Mouse (Mus musculus): ENCODE data around the gene Rpl7l1.

Gene Rpl7l1

DNA sequence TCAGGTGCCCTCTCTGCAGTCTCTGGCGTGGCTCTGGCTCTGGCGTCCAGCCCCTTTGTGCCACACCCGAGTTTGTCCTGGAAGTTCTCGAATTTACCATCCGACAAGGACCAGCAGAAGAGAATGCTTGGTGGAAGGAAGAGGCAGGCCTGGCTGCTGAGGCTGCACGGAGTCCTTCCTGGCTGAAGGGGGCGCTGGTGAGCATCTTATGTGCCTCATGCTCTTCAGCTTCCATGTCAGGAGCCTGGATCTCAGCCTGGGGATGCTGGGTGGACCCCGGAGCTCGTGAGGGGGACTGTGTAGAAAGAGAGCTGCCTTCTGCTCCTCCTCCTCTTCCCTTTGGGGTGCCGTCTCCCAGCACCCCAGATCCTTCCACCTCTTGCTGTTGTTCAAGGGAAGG lies 46.3 kb downstream of the Rpl7l1 start:
- in situ Hi-C loops (cut with MboI) = no loop called here

DNA sequence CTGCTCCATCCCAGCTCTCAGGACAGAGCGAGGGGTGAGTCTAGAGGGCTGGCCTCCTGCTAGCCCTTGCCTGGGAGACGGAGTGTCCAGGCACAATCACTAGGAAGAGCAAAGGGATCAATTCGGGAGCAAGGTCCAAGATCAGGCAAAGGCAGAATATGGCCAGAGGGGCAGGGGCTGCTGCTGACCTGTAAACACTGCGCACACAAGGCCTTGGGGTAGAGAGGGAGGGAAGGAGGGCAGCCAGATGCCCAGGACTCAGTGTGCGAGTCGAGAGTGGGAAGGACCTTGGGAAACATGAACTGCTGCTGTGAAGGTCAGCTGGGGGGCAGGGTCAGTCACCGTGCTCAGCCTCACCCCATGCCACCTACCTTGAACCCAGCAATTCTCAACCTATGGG lies 47.2 kb downstream of the Rpl7l1 start:
- in situ Hi-C loops (cut with MboI) = no loop called here

GRCm38 (mm10) chr17:46734055-46734454 lies 48.4 kb downstream of the Rpl7l1 start:
- in situ Hi-C loops (cut with MboI) = no loop called here

- in situ Hi-C loops (cut with MboI) = no loop called here
Measured at GRCm38 (mm10) chr17:46728904-46729318, 53.6 kb downstream of the Rpl7l1 start, which contains the start of gene Gnmt. Gene Gnmt (minus strand): TSS chr17:46729168.

DNA sequence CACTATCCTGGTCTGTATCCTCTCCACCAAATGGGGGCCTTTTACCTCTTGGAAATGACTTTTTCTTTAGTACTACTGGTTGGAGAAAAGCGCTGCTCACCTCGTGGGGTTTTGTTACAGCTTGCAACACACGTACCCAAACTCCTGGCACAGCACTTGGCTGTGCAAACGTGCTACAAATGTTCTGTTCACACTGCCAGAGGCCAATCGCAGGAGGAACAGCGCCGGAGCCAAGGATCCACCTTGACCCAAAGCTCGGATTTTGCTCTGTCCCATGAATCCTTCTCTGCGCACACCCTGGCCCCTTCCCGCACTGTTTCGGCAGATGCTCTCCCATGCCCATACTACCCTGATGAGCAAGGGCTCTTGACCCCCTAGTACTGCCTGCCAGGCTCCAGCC lies 54.0 kb downstream of the Rpl7l1 start:
- in situ Hi-C loops (cut with MboI) = no loop called here

- in situ Hi-C loops (cut with MboI) = no loop called here
Measured at GRCm38 (mm10) chr17:46728021-46728420, 54.5 kb downstream of the Rpl7l1 start.

DNA sequence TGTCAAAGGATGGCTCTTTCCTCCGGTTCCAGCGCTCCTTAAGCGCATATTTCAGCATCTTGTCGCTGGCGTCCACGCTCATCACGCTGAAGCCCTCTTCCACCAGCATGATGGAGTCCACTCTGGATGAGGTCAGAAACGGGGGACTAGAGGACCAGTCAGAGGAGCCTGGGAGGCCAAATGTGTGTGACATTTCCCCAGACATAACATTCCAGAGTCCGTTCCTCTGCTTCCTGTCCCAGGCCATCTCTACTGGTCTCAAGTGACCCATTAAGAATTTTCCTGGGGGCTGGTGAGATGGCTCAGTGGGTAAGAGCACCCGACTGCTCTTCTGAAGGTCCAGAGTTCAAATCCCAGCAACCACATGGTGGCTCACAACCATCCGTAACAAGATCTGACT lies 55.2 kb downstream of the Rpl7l1 start:
- in situ Hi-C loops (cut with MboI) = no loop called here

- in situ Hi-C loops (cut with MboI) = no loop called here
Measured at GRCm38 (mm10) chr17:46725731-46726645, 56.5 kb downstream of the Rpl7l1 start.

- in situ Hi-C loops (cut with MboI) = no loop called here
Measured at GRCm38 (mm10) chr17:46725273-46725672, 57.2 kb downstream of the Rpl7l1 start.

DNA sequence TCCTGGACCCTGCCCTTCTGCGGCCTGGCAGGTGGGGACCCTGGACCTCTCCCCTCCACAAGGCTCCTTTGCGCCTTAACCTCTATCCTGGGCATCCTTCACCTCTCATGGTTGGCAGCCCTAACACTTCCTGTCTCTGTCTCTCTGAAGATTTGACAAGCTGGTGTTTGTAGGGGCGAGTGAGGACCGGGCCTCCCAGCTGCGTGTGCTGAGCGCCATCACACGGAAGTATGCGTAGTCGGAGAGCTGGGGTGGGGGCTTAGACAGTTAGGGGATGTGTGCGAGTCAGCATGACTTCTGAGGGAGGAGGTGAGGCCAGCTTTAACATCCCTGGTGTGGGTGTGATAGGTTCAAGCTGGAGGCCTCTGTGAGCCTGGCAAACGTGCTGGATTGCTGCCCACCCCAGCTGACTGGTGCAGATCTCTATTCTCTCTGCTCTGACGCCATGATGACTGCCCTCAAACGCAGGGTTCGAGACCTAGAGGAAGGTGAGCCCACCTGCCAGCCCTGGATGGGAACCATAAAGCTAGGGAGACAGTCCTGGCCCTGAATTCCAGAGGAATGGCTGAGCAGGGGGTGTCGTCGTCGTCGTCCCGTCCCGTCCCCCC lies 57.9 kb downstream of the Rpl7l1 start:
- in situ Hi-C loops (cut with MboI) = no loop called here
